Mouse (Mus musculus): ENCODE results near the gene Rd3. TPM values are rescaled to one million over a fixed set of nuclear protein-coding genes. Genes with fewer than 3 reads are reported as not detected.

The Rd3 gene
- polyA plus RNA-seq (2015; fragmentation: Nextera tagmentation; extraction: Ambion mirVana) = 0.09 and 0.12 TPM in 2 replicates

DNA sequence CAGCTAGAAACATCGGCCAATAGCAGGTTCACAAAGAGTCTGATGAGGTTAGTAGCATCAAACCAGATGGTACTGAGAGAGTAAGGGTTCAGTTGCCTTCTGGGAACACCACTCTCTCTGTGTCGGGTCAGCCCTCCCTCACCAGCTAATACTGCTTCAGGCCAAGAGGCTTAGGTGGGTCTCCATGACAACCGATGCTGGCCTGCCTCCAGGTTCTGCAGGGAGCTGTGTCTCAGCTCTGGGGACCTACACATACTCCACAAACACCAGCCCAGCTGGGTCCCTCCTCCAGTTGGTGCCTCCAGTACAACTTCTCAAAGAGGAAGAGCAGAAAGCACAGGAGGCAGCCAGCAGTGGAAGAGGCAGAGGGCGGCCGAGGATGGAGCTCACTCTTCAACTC is at the start of gene Rd3:
Gene Rd3 (plus strand): TSS at position 184 of the 400 bp plus-strand sequence.
- Histone ChIP-seq H3K9me3 (ENCODE audit: low read length) (no peaks in the 10 kb centered on the region), H3K27ac (ENCODE audit: low read depth) (no peak within 1 kb of the TSS), H3K9ac (replicated peaks) (no peak within 1 kb of the TSS)

DNA sequence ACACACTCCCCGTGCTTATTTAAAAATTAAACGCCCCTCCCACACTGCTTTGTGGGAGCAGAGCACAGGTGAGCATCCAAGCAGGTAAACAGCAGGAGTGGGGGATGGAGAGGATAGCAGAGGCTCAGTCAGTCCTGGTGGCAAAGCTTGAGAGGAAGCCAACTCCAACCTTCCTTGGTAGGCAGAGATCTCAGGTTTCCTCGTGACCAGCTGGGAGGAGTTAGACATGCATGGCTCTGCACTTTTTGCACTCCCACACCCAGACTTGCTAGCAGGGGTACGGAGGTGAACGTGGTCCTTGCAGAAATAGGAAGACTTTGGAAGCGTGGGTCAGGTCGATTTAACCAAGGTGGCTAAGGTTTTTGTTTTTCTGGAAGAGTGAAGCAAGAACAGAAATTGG is 48.8 kb upstream of the Rd3 start:
- ATAC-seq = no peak
- no peak for TF ChIP-seq EP300 (IDR thresholded peaks at IDR 0.05; ENCODE audit: low read depth)
- TF ChIP-seq CTCF (IDR thresholded peaks at IDR 0.05; ENCODE audit: low read depth) = no peak
- Histone ChIP-seq H3K9me3 (ENCODE audit: low read length) (no peaks in the 10 kb centered on the region), H3K4me1 (ENCODE audit: insufficient read depth) (no peaks in the 10 kb centered on the region), H3K4me2 (ENCODE audit: low read depth, low read length) (no peak overlapping the region), H3K9ac (replicated peaks) (no peak overlapping the region), H3K4me3 (ENCODE audit: low read depth, low read length) (no peak overlapping the region), H3K27me3 (ENCODE audit: insufficient read depth, low read length) (no peaks in the 10 kb centered on the region), H3K27ac (ENCODE audit: low read depth) (no peak overlapping the region), H3K36me3 (replicated peaks; ENCODE audit: insufficient read depth, low read length) (no peaks in the 10 kb centered on the region)
- WGBS (ENCODE audit: insufficient replicate concordance) = 67% methylated on average over 7 of the region's 7 CpGs
- no peak for DNase-seq

More for the DNA sequence above, at the start of gene Rd3:
- Histone ChIP-seq H3K4me2 (ENCODE audit: low read depth, low read length) (no peak within 1 kb of the TSS), H3K27me3 (ENCODE audit: insufficient read depth, low read length) (no peaks in the 10 kb centered on the region), H3K36me3 (replicated peaks; ENCODE audit: insufficient read depth, low read length) (no peaks in the 10 kb centered on the region), H3K4me1 (ENCODE audit: insufficient read depth) (no peaks in the 10 kb centered on the region), H3K4me3 (ENCODE audit: low read depth, low read length) (no peak within 1 kb of the TSS)
- ATAC-seq = no peak
- TF ChIP-seq CTCF (IDR thresholded peaks at IDR 0.05; ENCODE audit: low read depth) (no peak), EP300 (IDR thresholded peaks at IDR 0.05; ENCODE audit: low read depth) (no peak)
- 54% methylated on average over 5 of the region's 5 CpGs for WGBS (ENCODE audit: insufficient replicate concordance)
- DNase-seq = no peak

DNA sequence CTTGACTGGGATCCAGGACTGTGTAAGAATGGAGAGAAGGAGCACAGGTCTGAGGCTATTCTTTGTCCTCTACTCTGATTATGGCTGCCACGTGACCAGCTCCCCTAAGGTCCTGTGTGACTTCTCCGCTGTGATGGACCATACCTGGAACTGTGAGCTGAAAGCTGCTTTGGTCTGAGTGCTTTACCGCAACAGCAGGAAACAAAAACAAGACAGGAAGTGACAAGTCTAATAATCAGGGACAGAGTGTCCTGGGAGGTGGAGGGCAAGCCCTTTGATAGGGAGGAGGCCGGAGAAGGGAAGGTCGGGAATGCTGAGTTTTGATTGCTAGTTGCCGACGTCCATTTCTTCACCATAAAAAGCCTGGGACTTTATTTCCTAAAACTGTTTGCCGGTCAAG is 48.1 kb upstream of the Rd3 start:
- TF ChIP-seq EP300 (IDR thresholded peaks at IDR 0.05; ENCODE audit: low read depth) = no peak
- TF ChIP-seq CTCF (IDR thresholded peaks at IDR 0.05; ENCODE audit: low read depth) = no peak
- no peak overlapping the region for H3K9ac ChIP-seq (replicated peaks)
- H3K4me3 ChIP-seq (ENCODE audit: low read depth, low read length) = no peak overlapping the region
- DNase-seq (no peak), ATAC-seq (no peak)
- no peak overlapping the region for H3K4me2 ChIP-seq (ENCODE audit: low read depth, low read length)
- 53% methylated on average over 8 of the region's 8 CpGs for WGBS (ENCODE audit: insufficient replicate concordance)
- H3K4me1 ChIP-seq (ENCODE audit: insufficient read depth) = no peaks in the 10 kb centered on the region
- H3K27me3 ChIP-seq (ENCODE audit: insufficient read depth, low read length) = no peaks in the 10 kb centered on the region
- H3K36me3 ChIP-seq (replicated peaks; ENCODE audit: insufficient read depth, low read length) = no peaks in the 10 kb centered on the region
- H3K27ac ChIP-seq (ENCODE audit: low read depth) = no peak overlapping the region
- no peaks in the 10 kb centered on the region for H3K9me3 ChIP-seq (ENCODE audit: low read length)

DNA sequence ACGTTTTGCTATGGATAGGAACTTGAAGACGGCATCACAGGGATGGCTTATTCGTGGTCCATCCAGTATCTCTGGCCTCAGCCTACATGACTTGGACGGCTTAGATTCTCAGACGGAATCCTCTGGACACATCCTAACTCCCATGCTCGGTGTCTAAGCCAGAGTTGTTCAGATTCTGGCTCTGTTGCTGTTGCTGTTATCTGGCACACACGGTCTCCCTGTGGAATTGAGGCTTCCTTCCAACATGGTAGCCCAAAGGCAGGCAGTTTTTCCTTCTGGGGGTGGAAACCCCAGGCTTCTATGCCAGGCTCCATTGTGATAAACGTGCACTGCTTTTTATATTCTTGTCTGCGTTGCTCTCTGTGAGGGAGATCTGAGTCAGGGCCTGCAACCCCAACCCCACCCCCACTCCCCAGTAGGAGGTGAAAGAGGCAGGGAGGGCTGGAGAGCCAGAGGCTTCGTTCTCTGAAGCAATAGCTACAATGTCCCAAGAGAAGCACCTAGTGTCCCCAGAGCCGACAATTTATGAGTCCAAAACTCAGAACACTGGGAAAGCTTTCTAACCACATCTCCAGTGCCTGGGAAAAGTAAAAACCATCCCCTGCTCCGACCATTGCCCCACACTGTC is 47.2 kb upstream of the Rd3 start:
- Histone ChIP-seq H3K9ac (replicated peaks) (no peak overlapping the region), H3K9me3 (ENCODE audit: low read length) (no peaks in the 10 kb centered on the region), H3K4me3 (ENCODE audit: low read depth, low read length) (no peak overlapping the region), H3K4me1 (ENCODE audit: insufficient read depth) (no peaks in the 10 kb centered on the region), H3K4me2 (ENCODE audit: low read depth, low read length) (no peak overlapping the region), H3K27me3 (ENCODE audit: insufficient read depth, low read length) (no peaks in the 10 kb centered on the region), H3K27ac (ENCODE audit: low read depth) (no peak overlapping the region), H3K36me3 (replicated peaks; ENCODE audit: insufficient read depth, low read length) (no peaks in the 10 kb centered on the region)
- ATAC-seq = no peak
- 66% methylated on average over 12 of the region's 12 CpGs for WGBS (ENCODE audit: insufficient replicate concordance)
- DNase-seq = no peak
- TF ChIP-seq CTCF (IDR thresholded peaks at IDR 0.05; ENCODE audit: low read depth) = no peak
- TF ChIP-seq EP300 (IDR thresholded peaks at IDR 0.05; ENCODE audit: low read depth) = no peak

DNA sequence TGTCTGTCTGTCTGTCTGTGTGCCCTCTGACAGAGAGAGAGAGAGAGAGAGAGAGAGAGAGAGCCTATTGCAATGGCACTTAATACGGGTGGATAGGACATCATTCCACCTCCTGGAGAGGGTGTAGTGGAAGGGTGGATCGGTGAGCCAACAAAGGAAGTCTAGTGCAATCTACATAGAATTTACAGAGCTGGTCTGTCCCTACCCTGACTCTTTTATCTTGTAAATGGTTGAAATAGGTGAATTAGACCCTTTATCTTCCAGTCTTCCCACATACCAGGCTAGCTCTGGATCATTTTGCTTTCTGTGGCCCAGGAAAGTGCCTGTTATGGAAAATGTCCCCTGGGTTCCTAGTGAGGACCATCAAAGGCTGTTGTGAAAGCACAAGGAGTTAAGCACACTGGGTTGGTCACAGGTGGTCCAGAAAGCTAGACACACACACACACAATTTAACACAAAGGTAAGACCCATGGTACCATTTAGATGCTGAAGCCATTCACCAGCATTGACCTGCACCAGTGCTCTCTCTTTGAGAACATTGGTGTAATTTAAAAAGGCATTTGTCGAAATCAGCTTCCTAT is 46.6 kb upstream of the Rd3 start:
- TF ChIP-seq EP300 (IDR thresholded peaks at IDR 0.05; ENCODE audit: low read depth) (no peak), CTCF (IDR thresholded peaks at IDR 0.05; ENCODE audit: low read depth) (no peak)
- no peak overlapping the region for H3K27ac ChIP-seq (ENCODE audit: low read depth)
- no peak overlapping the region for H3K4me3 ChIP-seq (ENCODE audit: low read depth, low read length)
- no peaks in the 10 kb centered on the region for H3K27me3 ChIP-seq (ENCODE audit: insufficient read depth, low read length)
- H3K9me3 ChIP-seq (ENCODE audit: low read length) = no peaks in the 10 kb centered on the region
- no peaks in the 10 kb centered on the region for H3K36me3 ChIP-seq (replicated peaks; ENCODE audit: insufficient read depth, low read length)
- WGBS (ENCODE audit: insufficient replicate concordance) = 71% methylated on average over 3 of the region's 3 CpGs
- no peak overlapping the region for H3K4me2 ChIP-seq (ENCODE audit: low read depth, low read length)
- no peak overlapping the region for H3K9ac ChIP-seq (replicated peaks)
- DNase-seq (no peak), ATAC-seq (no peak)
- no peaks in the 10 kb centered on the region for H3K4me1 ChIP-seq (ENCODE audit: insufficient read depth)

DNA sequence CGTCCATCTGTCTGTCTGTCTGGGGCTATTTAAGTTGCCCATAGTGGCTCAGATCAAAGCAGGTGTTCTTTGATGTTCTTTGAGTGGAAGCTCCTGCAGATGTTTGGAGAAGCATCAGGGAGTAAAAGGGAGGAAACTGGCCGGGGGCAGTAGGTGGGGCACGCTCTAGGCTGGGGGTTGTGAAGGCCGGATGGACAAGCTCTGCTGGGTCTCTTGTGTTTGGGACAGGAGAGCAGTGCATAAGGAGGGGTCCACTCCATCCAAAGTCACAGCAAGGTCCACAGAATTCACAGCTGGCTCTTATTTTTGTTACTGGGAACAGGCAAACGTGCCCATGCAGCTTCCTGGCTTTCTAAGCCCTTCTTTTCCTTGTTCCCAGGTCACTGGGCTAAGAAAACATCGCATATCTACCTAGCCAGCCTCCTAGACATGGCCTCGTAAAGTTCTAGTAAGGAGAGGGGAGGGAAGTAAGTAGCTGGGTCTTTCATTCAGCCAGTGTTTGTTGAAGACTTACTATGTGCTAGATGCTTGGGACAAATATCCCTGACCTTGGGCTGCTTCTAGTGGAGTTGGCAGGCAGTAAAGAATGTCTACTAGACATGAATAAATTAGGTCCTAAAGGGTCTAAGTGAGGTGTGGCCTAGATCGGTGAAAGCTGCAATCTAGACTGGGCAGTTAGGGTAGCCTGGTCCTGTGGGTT is 44.7 kb upstream of the Rd3 start:
- Histone ChIP-seq H3K4me1 (ENCODE audit: insufficient read depth) (no peaks in the 10 kb centered on the region), H3K9me3 (ENCODE audit: low read length) (no peaks in the 10 kb centered on the region), H3K9ac (replicated peaks) (no peak overlapping the region), H3K4me2 (ENCODE audit: low read depth, low read length) (no peak overlapping the region), H3K27me3 (ENCODE audit: insufficient read depth, low read length) (no peaks in the 10 kb centered on the region), H3K4me3 (ENCODE audit: low read depth, low read length) (no peak overlapping the region), H3K36me3 (replicated peaks; ENCODE audit: insufficient read depth, low read length) (no peaks in the 10 kb centered on the region), H3K27ac (ENCODE audit: low read depth) (no peak overlapping the region)
- DNase-seq = no peak
- no peak for ATAC-seq
- TF ChIP-seq EP300 (IDR thresholded peaks at IDR 0.05; ENCODE audit: low read depth) (no peak), CTCF (IDR thresholded peaks at IDR 0.05; ENCODE audit: low read depth) (no peak)
- WGBS (ENCODE audit: insufficient replicate concordance) = 67% methylated on average over 8 of the region's 8 CpGs
